Mouse (Mus musculus) Patski (cell line): Measurements from ENCODE around the gene Kcng3. TPM values are rescaled to one million over a fixed set of nuclear protein-coding genes. Genes with fewer than 3 reads are reported as not detected.

Experiments
- ATAC-seq: fragments of 100-300 bp; one replicate; pipeline ENCODE4 v1.8.0; 2021
- CTCF ChIA-PET: fragments of 350-600 bp; sonication (Branson Sonifier 250); formaldehyde crosslinking; loops from one replicate; lab custom pipeline; 2022; ENCODE audit warnings: inconsistent platforms; lab: Charles Lee
- POLR2A ChIA-PET: fragments of 350-600 bp; sonication (Branson Sonifier 250); formaldehyde crosslinking; loops from one replicate; lab custom pipeline; 2022; ENCODE audit warnings: antibody characterized with exemption, inconsistent platforms; lab: Charles Lee
- DNase-seq: peaks from one replicate; pipeline ENCODE4 v3.0.0-alpha.2; 2011; ENCODE audit warnings: low read depth, low spot score
- H3K27me3 ChIP-seq: fragments of 371-371 bp; one replicate; pipeline ENCODE4 v1.5.1; 2021
- CTCF ChIP-seq: fragments of 100-300 bp; IDR thresholded peaks from one replicate; pipeline ENCODE4 v1.5.1; 2021
- in situ Hi-C: fragments of 300-500 bp; cut with MboI; formaldehyde crosslinking; loops from 3 replicates; pipeline ENCODE4 v1.11.1; 2018; ENCODE audit warnings: low pct_unique_long_range_greater_than_20kb, mixed read lengths
- polyA plus RNA-seq: library from polyadenylated mRNA; unstranded; gene quantifications from one replicate; pipeline ENCODE4 v1.2.3, GENCODE M21; 2021

Gene Kcng3
- polyA plus RNA-seq, 1 experiment from 2014 or later, result not detected

GRCm38 (mm10) chr17:83538141-83538540, 93.6 kb downstream of the Kcng3 start:
- ATAC-seq (no peak), DNase-seq (no peak)
- POLR2A ChIA-PET, result no interaction called here
- no peak for TF ChIP-seq CTCF
- no peaks in the 10 kb centered on the region for H3K27me3 ChIP-seq
- in situ Hi-C loops, result no loop called here
- CTCF ChIA-PET, result interaction anchor here (1.7 kb wide), 1 partner anchor 30 kb away, joined by 3 read pairs; no protein-coding TSS in a partner anchor

Other genes with a start within 250 kb of the Kcng3 start
- 279 TPM for gene Cox7a2l, start 114.6 kb downstream of the Kcng3 start, polyA plus RNA-seq
- gene Mta3, start 74.3 kb upstream of the Kcng3 start, polyA plus RNA-seq, result 50.7 TPM
- not detected for gene Haao, start 216.1 kb upstream of the Kcng3 start, polyA plus RNA-seq